Mouse (Mus musculus) heart, embryonic 15.5 days (tissue): ENCODE data around the gene Exo5. TPM values are rescaled to one million over a fixed set of nuclear protein-coding genes. Genes with fewer than 3 reads are reported as not detected.
A peak's percentile ranks its signal among the peaks of the same experiment; 100 is the strongest.

Experiments used
- ATAC-seq: fragments of 200-750 bp; cut with Nextera tagmentation; replicated peaks from 2 replicates; pipeline ENCODE4 v1.8.0; 2017; ENCODE audit warnings: low read depth, moderate TSS enrichment; ENCODE audit not compliant: insufficient number of reproducible peaks, insufficient read depth, low FRiP score
- H3K27ac ChIP-seq: fragments of 300-500 bp; sonication (generic); 2 replicates; pipeline ENCODE4 v1.5.1; 2015; ENCODE audit warnings: mild to moderate bottlenecking, inconsistent platforms
- H3K27me3 ChIP-seq: fragments of 300-500 bp; sonication (generic); 2 replicates; pipeline ENCODE4 v1.6.1; 2015; ENCODE audit warnings: inconsistent platforms
- H3K36me3 ChIP-seq: fragments of 300-500 bp; sonication (generic); 2 replicates; pipeline ENCODE4 v1.6.1; 2015; ENCODE audit warnings: mild to moderate bottlenecking, inconsistent platforms
- H3K4me1 ChIP-seq: fragments of 300-500 bp; sonication (generic); replicated peaks from 2 replicates; pipeline ENCODE4 v1.6.1; 2015; ENCODE audit warnings: inconsistent platforms
- H3K4me2 ChIP-seq: fragments of 300-500 bp; sonication (generic); 2 replicates; pipeline ENCODE4 v1.6.1; 2015; ENCODE audit warnings: inconsistent platforms, mild to moderate bottlenecking, moderate library complexity
- H3K4me3 ChIP-seq: fragments of 300-500 bp; sonication (generic); 2 replicates; pipeline ENCODE4 v1.5.1; 2015; ENCODE audit warnings: mild to moderate bottlenecking, inconsistent platforms
- H3K9ac ChIP-seq: fragments of 300-500 bp; sonication (generic); 2 replicates; pipeline ENCODE4 v1.6.1; 2015; ENCODE audit warnings: mild to moderate bottlenecking, inconsistent platforms
- H3K9me3 ChIP-seq: fragments of 300-500 bp; sonication (generic); replicated peaks from 2 replicates; pipeline ENCODE4 v1.6.1; 2016; ENCODE audit warnings: inconsistent platforms
- WGBS: fragments of 180-500 bp; shearing (Covaris S2); methylation state at CpG from one replicate; pipeline ENCODE4 v1.1.7; 2015; ENCODE audit warnings: mixed read lengths; 5-methylcytosine and 5-hydroxymethylcytosine counted together
- polyA plus RNA-seq: library from polyadenylated mRNA; unstranded; fragments of >200 nt; fragmentation: Nextera tagmentation; extraction: Ambion mirVana; gene quantifications from 2 replicates; pipeline ENCODE4 v1.2.1, GENCODE M21; 2015

Exo5 gene
- 9.4 and 13.8 TPM in 2 replicates for polyA plus RNA-seq

DNA sequence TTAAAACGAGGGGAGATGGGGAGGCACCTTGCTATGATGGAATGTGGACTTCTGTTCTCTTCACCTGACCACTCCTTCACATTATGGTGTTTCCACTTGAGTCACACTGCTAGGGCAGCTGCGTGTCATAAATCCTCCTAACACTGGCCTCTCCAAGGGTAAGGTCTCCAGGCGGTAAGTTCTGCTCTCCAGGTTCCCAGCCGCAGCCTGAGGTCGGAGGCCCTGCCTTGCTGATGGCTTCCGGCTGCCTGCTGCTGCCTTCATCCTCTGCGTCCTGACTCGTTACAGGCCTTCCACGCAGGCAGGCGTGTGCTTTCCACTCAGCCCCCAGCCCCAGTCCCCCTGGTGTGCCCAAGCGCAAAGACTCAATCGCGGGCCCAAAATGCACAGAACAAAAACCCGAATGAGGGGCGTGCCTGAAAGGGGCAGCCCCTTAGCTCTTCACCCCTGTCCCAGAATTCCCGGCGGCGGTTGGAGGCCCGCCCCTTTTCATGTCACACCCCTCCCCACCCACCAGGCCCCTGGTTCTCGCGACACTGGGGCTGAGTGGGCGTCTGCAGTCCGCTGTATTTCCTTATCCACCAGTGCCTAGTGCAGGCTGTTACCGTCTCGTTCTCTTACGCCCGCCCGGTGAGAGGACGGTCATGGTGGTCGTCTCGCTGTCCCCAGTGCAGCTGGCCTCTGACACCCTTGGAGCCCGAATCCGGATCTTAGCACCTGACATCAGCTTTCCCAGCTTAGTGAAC, at the start of gene Exo5:
TSS of gene Exo5 (minus strand) at position 464 of the 746 bp plus-strand sequence.
- under 1% methylated on average over 33 of the region's 33 CpGs for WGBS
- H3K9me3 ChIP-seq, result no peaks in the 10 kb centered on the region
- peak; percentile 97 for ATAC-seq
- H3K4me3 ChIP-seq, result peak within 1 kb of the TSS; percentile 62
- H3K36me3 ChIP-seq, result peaks cover 17% of the 10 kb centered on the region
- peaks cover 12% of the 10 kb centered on the region; the same call in 1 of the 2 replicates for H3K4me1 ChIP-seq
- peak within 1 kb of the TSS; percentile 60 for H3K9ac ChIP-seq
- no peaks in the 10 kb centered on the region for H3K27me3 ChIP-seq
- H3K27ac ChIP-seq, result peak within 1 kb of the TSS; percentile 87
- H3K4me2 ChIP-seq, result peak within 1 kb of the TSS; percentile 65

DNA sequence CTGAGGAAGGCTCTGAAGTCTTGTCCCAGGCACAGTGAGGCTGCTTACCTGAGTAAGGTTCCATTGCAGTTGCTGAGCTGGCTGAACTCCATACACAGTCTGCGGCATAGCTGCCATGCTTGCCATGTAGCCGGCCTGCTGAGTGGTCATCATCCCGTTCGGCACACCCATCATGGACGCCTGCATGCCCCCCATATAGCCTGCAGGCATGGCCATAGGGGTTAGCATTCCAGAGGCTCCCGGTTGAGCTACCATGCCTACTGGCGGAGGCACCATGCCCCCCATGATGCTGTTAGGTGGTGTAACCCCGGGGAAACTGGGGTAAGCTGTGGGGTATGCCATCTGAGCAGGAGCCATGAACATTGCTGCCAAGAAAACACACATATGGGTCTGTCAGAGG, 47.0 kb upstream of the Exo5 start:
- H3K4me1 ChIP-seq, result no peaks in the 10 kb centered on the region
- H3K4me2 ChIP-seq, result no peak overlapping the region
- no peak overlapping the region for H3K4me3 ChIP-seq
- peaks cover 33% of the 10 kb centered on the region for H3K36me3 ChIP-seq
- H3K9ac ChIP-seq, result no peak overlapping the region
- H3K9me3 ChIP-seq, result no peaks in the 10 kb centered on the region
- H3K27me3 ChIP-seq, result no peaks in the 10 kb centered on the region
- ATAC-seq, result no peak
- H3K27ac ChIP-seq, result no peak overlapping the region
- WGBS, result 93% methylated on average over 8 of the region's 8 CpGs

DNA sequence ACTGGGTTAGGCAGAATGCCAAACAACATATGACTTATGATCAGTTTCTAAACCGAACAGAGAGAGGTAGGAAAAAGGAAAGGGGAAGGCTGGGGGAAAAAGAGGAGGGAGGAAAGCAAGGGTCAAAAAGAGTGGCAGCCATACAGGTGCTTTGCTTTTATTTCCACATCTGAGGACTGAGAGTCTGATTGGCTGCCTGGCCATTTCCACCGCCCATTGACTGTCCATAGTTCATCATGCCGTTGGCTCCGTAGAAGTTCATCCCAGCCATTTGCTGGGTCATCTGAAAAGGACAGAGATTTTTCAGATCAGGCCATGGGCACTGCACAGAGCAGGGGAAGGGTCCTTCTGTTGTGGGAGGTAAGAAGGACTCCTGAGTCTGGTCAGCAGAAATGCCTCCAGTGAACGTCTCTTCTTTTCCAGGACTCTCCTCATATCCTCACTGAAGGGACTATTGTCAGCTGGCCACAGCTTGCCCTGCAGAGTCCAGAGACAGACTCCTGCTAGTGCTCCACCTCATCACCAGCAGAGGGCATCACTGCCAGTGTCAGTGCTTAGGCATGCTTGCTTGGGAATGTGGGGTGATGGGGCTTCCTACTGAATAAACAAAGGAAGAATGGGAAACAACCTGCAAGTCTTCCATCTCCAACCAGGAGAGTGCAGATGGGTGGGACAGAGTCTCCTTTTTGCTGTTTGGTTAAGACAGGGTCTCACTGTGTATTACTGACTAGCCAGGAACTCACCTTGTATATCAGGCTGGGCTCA, 44.7 kb upstream of the Exo5 start:
- Histone ChIP-seq H3K4me3 (no peak overlapping the region), H3K36me3 (peaks cover 33% of the 10 kb centered on the region), H3K27me3 (no peaks in the 10 kb centered on the region), H3K4me2 (no peak overlapping the region), H3K9ac (no peak overlapping the region), H3K4me1 (no peaks in the 10 kb centered on the region), H3K27ac (no peak overlapping the region), H3K9me3 (no peaks in the 10 kb centered on the region)
- ATAC-seq, result no peak
- WGBS, result 83% methylated on average over 5 of the region's 5 CpGs

DNA sequence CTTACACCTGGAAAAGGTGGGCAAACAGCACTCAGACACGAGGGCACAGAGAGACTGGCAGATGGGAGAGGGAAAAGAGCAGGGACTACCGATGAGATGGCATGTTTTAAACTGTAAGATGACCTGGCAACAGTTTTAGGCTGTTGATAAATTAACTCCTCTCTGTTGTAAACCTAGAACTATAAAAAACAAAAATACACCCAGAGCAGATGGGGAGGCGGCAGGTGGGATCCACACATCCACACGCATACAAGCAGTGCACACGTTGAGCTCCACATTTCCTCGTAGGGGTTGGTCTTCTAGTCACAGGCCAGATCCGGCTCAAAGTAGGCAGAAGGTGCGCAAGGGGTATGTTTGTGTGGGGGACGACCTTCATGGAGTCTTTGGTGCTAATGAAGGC, 43.7 kb upstream of the Exo5 start:
- ATAC-seq, result no peak
- H3K4me2 ChIP-seq, result no peak overlapping the region
- peaks cover 33% of the 10 kb centered on the region for H3K36me3 ChIP-seq
- no peaks in the 10 kb centered on the region for H3K9me3 ChIP-seq
- no peaks in the 10 kb centered on the region for H3K27me3 ChIP-seq
- no peak overlapping the region for H3K27ac ChIP-seq
- 91% methylated on average over 9 of the region's 9 CpGs for WGBS
- H3K9ac ChIP-seq, result no peak overlapping the region
- H3K4me3 ChIP-seq, result no peak overlapping the region
- no peaks in the 10 kb centered on the region for H3K4me1 ChIP-seq

DNA sequence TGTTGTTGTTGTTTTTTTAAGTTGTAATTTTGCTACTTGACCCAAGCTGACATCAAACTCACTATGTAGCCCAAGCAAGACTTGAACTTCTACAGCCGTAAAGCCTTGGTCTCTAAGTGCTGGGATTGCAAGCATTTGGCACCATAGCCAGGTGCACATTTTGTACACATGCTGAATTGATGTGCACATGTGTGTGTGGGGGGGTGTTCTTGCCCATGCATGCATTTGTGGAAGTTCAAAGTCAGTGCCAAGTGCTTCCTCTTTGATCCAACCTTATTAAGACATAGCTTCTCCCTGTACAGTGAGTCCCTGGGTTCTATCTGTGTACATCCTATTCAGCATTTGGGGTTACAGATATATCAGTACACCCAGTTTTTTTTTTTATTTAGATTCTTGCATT, 30.8 kb upstream of the Exo5 start:
- no peak for ATAC-seq
- Histone ChIP-seq H3K27me3 (no peaks in the 10 kb centered on the region), H3K9ac (no peak overlapping the region), H3K4me3 (no peak overlapping the region), H3K4me2 (no peak overlapping the region), H3K36me3 (no peaks in the 10 kb centered on the region), H3K9me3 (no peaks in the 10 kb centered on the region), H3K4me1 (peaks cover 9% of the 10 kb centered on the region), H3K27ac (no peak overlapping the region)
- 91% methylated on average over 1 of the region's 1 CpGs for WGBS

DNA sequence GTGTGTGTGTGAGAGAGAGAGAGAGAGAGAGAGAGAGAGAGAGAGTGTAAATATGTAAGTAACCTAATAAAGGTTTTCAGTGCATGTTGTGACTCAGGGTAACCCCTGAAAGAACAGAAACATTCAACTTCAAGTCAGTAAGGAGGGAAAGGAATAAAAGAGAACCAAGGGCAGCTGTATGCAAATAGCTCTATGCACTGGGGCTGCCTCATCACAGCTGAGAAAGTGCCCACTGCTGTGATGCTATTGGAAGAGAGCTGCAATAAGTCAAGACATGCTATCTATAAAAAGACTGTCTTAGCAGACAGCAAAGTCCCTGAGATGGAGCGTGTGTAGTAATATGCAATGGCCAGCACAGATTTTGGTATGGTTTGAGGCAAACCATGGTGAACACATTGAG, 28.9 kb upstream of the Exo5 start:
- Histone ChIP-seq H3K36me3 (no peaks in the 10 kb centered on the region), H3K9me3 (no peaks in the 10 kb centered on the region), H3K4me2 (no peak overlapping the region), H3K4me3 (no peak overlapping the region), H3K27ac (no peak overlapping the region), H3K27me3 (no peaks in the 10 kb centered on the region), H3K4me1 (peaks cover 14% of the 10 kb centered on the region), H3K9ac (no peak overlapping the region)
- 89% methylated on average over 1 of the region's 1 CpGs for WGBS
- ATAC-seq, result no peak

DNA sequence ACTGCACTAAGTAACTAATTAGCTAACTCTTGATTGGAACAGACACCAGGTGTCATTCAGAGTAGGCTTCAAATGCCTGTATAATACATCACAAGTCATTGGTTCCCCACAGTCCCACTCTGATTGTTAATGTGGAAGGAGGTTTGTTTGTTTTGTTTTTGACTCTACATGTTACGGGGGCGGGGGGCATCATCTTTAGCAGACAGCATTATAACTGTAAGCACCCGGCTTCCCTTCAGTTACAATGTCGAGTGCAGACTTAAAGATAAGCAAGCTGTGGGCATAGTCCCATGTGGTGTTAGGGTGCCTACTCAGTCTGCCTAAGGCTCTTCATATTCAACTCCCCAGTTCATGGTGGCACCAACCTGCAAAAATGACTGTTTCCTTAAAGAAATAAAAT, 28.2 kb upstream of the Exo5 start:
- no peak for ATAC-seq

DNA sequence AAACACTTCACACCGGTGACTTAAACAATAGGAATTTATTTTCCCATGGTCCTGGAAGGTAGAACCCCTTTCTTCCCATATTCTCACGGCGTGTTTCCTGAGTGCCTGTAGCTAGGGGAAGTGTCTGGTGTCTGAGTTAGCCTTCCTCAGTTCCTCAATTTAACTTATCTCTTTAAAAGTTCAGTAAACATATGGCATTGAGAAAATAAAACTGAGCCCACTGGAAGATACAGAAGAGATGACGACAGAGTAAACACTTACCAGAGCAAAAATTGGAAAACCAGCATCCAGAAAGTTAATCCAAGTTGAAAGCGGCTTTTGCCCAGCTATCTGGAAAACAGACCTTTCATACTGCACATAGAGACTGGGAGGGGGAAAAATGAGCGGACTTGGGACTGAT, 27.3 kb upstream of the Exo5 start:
- Histone ChIP-seq H3K36me3 (peaks cover 3% of the 10 kb centered on the region; the same call in 1 of the 2 replicates), H3K9me3 (no peaks in the 10 kb centered on the region), H3K27ac (peak overlapping the region; percentile 87), H3K4me2 (peak overlapping the region; percentile 91), H3K4me1 (peaks cover 14% of the 10 kb centered on the region), H3K9ac (peak overlapping the region; percentile 76), H3K27me3 (no peaks in the 10 kb centered on the region), H3K4me3 (peak overlapping the region; percentile 68)
- 33% methylated on average over 6 of the region's 6 CpGs for WGBS
- ATAC-seq, result peak; percentile 25; the same call in 1 of the 2 replicates

More for the DNA sequence above, 28.2 kb upstream of the Exo5 start:
- Histone ChIP-seq H3K36me3 (no peaks in the 10 kb centered on the region), H3K4me3 (no peak overlapping the region), H3K9ac (no peak overlapping the region), H3K9me3 (no peaks in the 10 kb centered on the region), H3K4me2 (no peak overlapping the region), H3K4me1 (peaks cover 14% of the 10 kb centered on the region), H3K27me3 (no peaks in the 10 kb centered on the region), H3K27ac (peak overlapping the region; percentile 87)
- WGBS, result 49% methylated on average over 4 of the region's 4 CpGs

DNA sequence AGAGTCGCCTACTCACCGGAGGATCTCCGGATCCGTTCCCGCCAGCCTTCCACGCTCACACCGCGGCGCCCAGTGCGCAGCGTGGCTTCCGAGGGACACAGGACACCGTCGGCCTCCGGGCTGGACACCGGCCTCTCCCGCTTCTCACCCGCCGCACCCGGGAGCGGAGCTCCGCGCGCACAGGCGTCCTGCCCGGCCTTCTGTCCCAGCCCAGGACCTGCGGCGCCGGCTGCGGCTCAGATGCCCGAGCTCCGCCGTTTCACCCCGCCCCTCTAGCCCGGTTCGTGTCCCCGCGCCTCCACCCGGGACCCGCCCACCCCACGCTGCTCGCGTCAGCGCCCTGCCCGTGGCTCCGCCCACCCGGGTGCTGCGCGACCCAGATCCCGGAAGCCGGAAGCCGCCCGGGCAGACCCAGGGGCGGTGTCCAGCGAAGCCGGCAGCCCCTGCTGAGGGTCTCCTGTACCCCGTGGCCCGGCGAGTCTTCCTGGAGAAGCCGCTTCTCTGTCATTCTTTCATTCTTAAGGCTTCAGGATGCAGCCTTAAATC, 26.7 kb upstream of the Exo5 start, which contains the start of gene Zfp69:
TSS of gene Zfp69 (minus strand) at position 272 of the 546 bp plus-strand sequence.
- no peaks in the 10 kb centered on the region for H3K27me3 ChIP-seq
- H3K36me3 ChIP-seq, result peaks cover 9% of the 10 kb centered on the region; the same call in 1 of the 2 replicates
- H3K9ac ChIP-seq, result peak within 1 kb of the TSS; percentile 76
- under 1% methylated on average over 58 of the region's 60 CpGs for WGBS
- peak within 1 kb of the TSS; percentile 87 for H3K27ac ChIP-seq
- peaks cover 14% of the 10 kb centered on the region for H3K4me1 ChIP-seq
- peak within 1 kb of the TSS; percentile 68 for H3K4me3 ChIP-seq
- H3K9me3 ChIP-seq, result no peaks in the 10 kb centered on the region
- ATAC-seq, result peak; percentile 98
- H3K4me2 ChIP-seq, result peak within 1 kb of the TSS; percentile 91

DNA sequence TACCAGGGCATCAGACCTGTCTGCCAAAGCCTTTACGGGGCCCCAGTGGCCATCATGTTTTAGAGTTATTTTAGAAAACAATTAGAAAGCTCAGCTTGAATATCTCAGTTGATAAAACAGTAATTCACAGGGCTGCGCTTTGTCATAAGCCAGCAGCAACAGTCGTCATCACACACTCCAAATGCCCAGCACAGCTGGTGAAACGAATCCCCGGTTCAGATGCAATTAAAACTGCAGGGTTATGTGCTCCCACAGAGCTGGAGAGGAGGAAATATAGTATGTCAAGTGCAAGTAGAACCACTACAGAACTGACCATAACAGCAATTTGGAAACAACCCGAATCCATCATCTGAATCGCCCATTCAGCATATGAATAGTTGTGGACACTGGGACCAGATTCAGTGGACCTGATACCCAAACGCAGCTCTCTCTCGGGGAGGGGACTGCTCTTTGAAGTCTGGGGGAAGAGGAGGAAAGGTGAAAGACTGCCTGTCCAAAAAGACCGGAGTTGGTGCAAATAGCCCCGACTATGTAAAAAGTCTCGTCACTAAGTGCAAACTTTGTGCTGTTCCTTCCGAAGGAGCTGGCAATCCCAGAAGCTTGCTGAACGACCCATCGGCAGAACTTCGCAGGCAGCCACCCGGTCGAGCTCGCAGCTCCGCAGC, 26.1 kb upstream of the Exo5 start:
- Histone ChIP-seq H3K36me3 (peaks cover 12% of the 10 kb centered on the region), H3K4me2 (peak overlapping the region; percentile 91), H3K9ac (peak overlapping the region; percentile 76), H3K27me3 (no peaks in the 10 kb centered on the region), H3K27ac (peak overlapping the region; percentile 87), H3K4me3 (peak overlapping the region; percentile 68), H3K4me1 (peaks cover 14% of the 10 kb centered on the region), H3K9me3 (no peaks in the 10 kb centered on the region)
- no peak for ATAC-seq
- 1% methylated on average over 20 of the region's 20 CpGs for WGBS

DNA sequence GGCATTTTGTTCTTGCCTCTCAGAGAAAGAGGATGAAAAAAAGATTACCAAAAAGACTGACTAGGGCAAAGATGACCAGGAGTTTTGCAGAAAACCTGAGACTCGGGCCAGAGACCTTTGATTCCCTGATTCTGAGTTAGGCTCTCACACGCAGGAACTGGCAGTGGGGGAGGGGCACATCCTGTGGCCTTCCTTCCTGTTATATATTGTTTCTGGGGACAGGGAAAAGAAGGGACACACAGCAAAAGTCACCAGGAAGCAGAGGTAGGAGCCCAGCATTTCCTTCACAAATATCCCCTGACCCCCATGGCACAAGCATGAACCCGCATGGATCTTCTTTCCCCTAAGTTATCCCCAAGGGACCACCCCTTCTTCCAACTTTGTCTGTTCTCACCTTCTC, 24.1 kb upstream of the Exo5 start:
- H3K4me3 ChIP-seq, result peak overlapping the region; percentile 68
- H3K36me3 ChIP-seq, result peaks cover 12% of the 10 kb centered on the region
- H3K27me3 ChIP-seq, result no peaks in the 10 kb centered on the region
- peaks cover 14% of the 10 kb centered on the region for H3K4me1 ChIP-seq
- 54% methylated on average over 3 of the region's 3 CpGs for WGBS
- H3K27ac ChIP-seq, result peak overlapping the region; percentile 87
- peak overlapping the region; percentile 91; the same call in 1 of the 2 replicates for H3K4me2 ChIP-seq
- no peak overlapping the region for H3K9ac ChIP-seq
- ATAC-seq, result no peak
- no peaks in the 10 kb centered on the region for H3K9me3 ChIP-seq
